Mouse (Mus musculus) CH12F3 (cell line): ENCODE measurements around the gene Ankrd24.
"Not testable (repeated sequence)": the region's sequence is repeated elsewhere in the genome, so short reads cannot be mapped to it uniquely, and the experiment has no call there.

Experiments used
- in situ Hi-C: fragments of 300-500 bp; cut with MboI; formaldehyde crosslinking; loops from 2 replicates; pipeline ENCODE4 v1.14.3; 2020; ENCODE audit warnings: low sequenced_read_pairs

Ankrd24 gene

GRCm38 (mm10) chr10:81642648-81643448 lies 14.5 kb downstream of the Ankrd24 start:
- in situ Hi-C loops: no loop called here

- in situ Hi-C loops: no loop called here
Measured at GRCm38 (mm10) chr10:81643449-81644055, 15.2 kb downstream of the Ankrd24 start.

- in situ Hi-C loops: no loop called here
Measured at GRCm38 (mm10) chr10:81644162-81644561, 15.8 kb downstream of the Ankrd24 start.

- in situ Hi-C loops: no loop called here
Measured at GRCm38 (mm10) chr10:81644716-81645115, 16.4 kb downstream of the Ankrd24 start.

GRCm38 (mm10) chr10:81645391-81645790 lies 17.1 kb downstream of the Ankrd24 start:
- in situ Hi-C loops: no loop called here

- in situ Hi-C loops: no loop called here
Measured at GRCm38 (mm10) chr10:81646015-81646555, 17.7 kb downstream of the Ankrd24 start.

- in situ Hi-C loops: not testable (repeated sequence)
Measured at GRCm38 (mm10) chr10:81648803-81649775, 20.7 kb downstream of the Ankrd24 start, which contains the start of gene Gm10778. TSS of gene Gm10778 (plus strand) at chr10:81649059.

GRCm38 (mm10) chr10:81655178-81655577 lies 26.8 kb downstream of the Ankrd24 start:
- in situ Hi-C loops: no loop called here

- in situ Hi-C loops: no loop called here
Measured at GRCm38 (mm10) chr10:81656174-81656573, 27.8 kb downstream of the Ankrd24 start.

GRCm38 (mm10) chr10:81687114-81687513 lies 58.8 kb downstream of the Ankrd24 start:
- in situ Hi-C loops: not testable (repeated sequence)
